ENCODE assay signal across 8 mouse cellular contexts in the genomic region with DNA sequence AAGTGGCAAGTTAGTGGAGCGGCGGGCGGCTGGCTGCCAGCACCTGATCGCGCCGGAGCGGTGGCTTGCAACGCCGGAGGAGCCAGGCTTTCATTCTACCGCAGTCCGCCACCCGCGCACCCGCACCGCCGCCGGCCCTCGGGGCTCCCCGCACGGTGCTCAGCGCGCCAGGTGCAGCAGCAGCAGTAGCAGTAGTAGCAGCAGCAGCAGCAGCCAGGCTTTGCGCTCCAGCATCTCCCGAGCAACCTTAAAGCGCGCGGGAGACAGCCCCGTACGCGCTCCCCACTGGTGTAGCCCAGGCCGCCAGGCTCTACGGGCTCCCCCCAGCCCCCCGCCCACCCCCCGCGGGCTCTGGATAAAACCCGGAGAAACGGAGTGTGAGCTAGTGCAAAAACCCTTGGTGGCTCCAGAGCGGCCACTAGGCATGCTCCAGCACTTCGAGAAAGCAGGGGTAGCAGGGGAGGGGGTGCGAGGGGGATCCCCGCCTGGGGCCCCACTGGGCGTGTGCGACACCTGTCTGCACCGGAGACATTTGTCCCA. TPM values are rescaled to one million over a fixed set of nuclear protein-coding genes. Genes with fewer than 3 reads are reported as not detected.
DNase-seq lines count a peak whose midpoint lies in the region; ATAC-seq lines count a peak whose summit lies in the region.

No protein-coding gene starts in this region.

- H3K36me3 ChIP-seq in lung, embryonic 15.5 days = no peaks in the 10 kb centered on the region
- no peaks in the 10 kb centered on the region for H3K36me3 ChIP-seq in hindbrain, embryonic 16.5 days (ENCODE audit: control insufficient read depth, insufficient read depth, low read length)
- H3K36me3 ChIP-seq in limb, embryonic 13.5 days = no peaks in the 10 kb centered on the region

- no peak for DNase-seq in lung, adult 18-20 months
- DNase-seq in embryo, embryonic 11 days = peak; percentile 50
- DNase-seq in retina, postnatal 7 days (ENCODE audit: low read depth, low spot score) = peak; percentile 23
- DNase-seq in Muller cell, postnatal 12 days (ENCODE audit: inconsistent ontology term) = no peak
- no peak for DNase-seq in heart, postnatal 36 days

- H3K9me3 ChIP-seq in lung, embryonic 15.5 days = no peaks in the 10 kb centered on the region
- H3K9me3 ChIP-seq in hindbrain, embryonic 16.5 days (ENCODE audit: control insufficient read depth, low read length) = no peaks in the 10 kb centered on the region
- no peaks in the 10 kb centered on the region for H3K9me3 ChIP-seq in limb, embryonic 13.5 days

- no peak overlapping the region for H3K9ac ChIP-seq in lung, embryonic 15.5 days
- peak overlapping the region; percentile 80 for H3K9ac ChIP-seq in hindbrain, embryonic 16.5 days (ENCODE audit: low read depth, low read length)
- H3K9ac ChIP-seq in limb, embryonic 13.5 days = peak overlapping the region; percentile 56

- H3K4me3 ChIP-seq in lung, embryonic 15.5 days = peak overlapping the region; percentile 34
- peak overlapping the region; percentile 76 for H3K4me3 ChIP-seq in hindbrain, embryonic 16.5 days (ENCODE audit: low read length)
- H3K4me3 ChIP-seq in limb, embryonic 13.5 days = peak overlapping the region; percentile 48

- whole genome bisulfite sequencing in lung, embryonic 15.5 days = 1% methylated on average over 35 of the region's 44 CpGs
- WGBS in hindbrain, embryonic 16.5 days = under 1% methylated on average over 44 of the region's 44 CpGs
- WGBS in limb, embryonic 13.5 days = under 1% methylated on average over 44 of the region's 44 CpGs

- 0 out of 2 replicates have a peak, but pooled peaks have one; percentile 35 for ATAC-seq in lung, embryonic 15.5 days (ENCODE audit: borderline replicate concordance, extremely low read depth, low FRiP score, low TSS enrichment)
- peak; percentile 94 for ATAC-seq in hindbrain, embryonic 16.5 days
- ATAC-seq in limb, embryonic 13.5 days (ENCODE audit: low FRiP score, low read depth) = peak; percentile 70

- H3K27me3 ChIP-seq in lung, embryonic 15.5 days = peaks cover 44% of the 10 kb centered on the region
- H3K27me3 ChIP-seq in hindbrain, embryonic 16.5 days (replicated peaks; ENCODE audit: control insufficient read depth, insufficient read depth, low read length) = no peaks in the 10 kb centered on the region
- H3K27me3 ChIP-seq in limb, embryonic 13.5 days = peaks cover 65% of the 10 kb centered on the region

- intact Hi-C loops in heart, postnatal 36 days (cut with DNase I) = no loop called here

- H3K27ac ChIP-seq in lung, embryonic 15.5 days = no peak overlapping the region
- H3K27ac ChIP-seq in hindbrain, embryonic 16.5 days (ENCODE audit: low read depth, low read length) = peak overlapping the region; percentile 89
- H3K27ac ChIP-seq in limb, embryonic 13.5 days = no peak overlapping the region

- peak overlapping the region; percentile 63 for H3K4me2 ChIP-seq in lung, embryonic 15.5 days
- peak overlapping the region; percentile 75 for H3K4me2 ChIP-seq in hindbrain, embryonic 16.5 days (ENCODE audit: low read length)
- H3K4me2 ChIP-seq in limb, embryonic 13.5 days (replicated peaks) = peak overlapping the region; percentile 89

- H3K4me1 ChIP-seq in lung, embryonic 15.5 days = no peaks in the 10 kb centered on the region
- H3K4me1 ChIP-seq in hindbrain, embryonic 16.5 days (ENCODE audit: control insufficient read depth, insufficient read depth, low read depth, low read length) = no peaks in the 10 kb centered on the region
- H3K4me1 ChIP-seq in limb, embryonic 13.5 days = peaks cover 10% of the 10 kb centered on the region

RNA-seq across cellular contexts. Expression of a gene that starts 0.5 kb away (rescaled TPM):
- polyA plus RNA-seq in lung, embryonic 15.5 days (2015; fragmentation: Nextera tagmentation; extraction: Ambion mirVana) = 0.07 TPM in 1 of 2 replicates, not detected in the other
- polyA plus RNA-seq in hindbrain, embryonic 16.5 days (2015; fragmentation: Nextera tagmentation; extraction: Ambion mirVana) = 24.2 and 24.9 TPM in 2 replicates
- polyA plus RNA-seq in limb, embryonic 13.5 days (2015; fragmentation: Nextera tagmentation; extraction: Ambion mirVana) = 0.22 and 0.29 TPM in 2 replicates
- total RNA-seq in heart, postnatal 36 days (2021) = not detected

Comparison
In these comparisons a context has a peak if more than half of its experiments do, and no peak if none do; other contexts are left out.
1. ATAC-seq: peak in every context shown above with its lines; median percentile 94 in hindbrain, embryonic 16.5 days; 70 in limb, embryonic 13.5 days; 35 in lung, embryonic 15.5 days.
2. DNase-seq: peak in embryo, embryonic 11 days (single experiment) and retina, postnatal 7 days (single experiment); none in lung, adult 18-20 months (0 of 2), Muller cell, postnatal 12 days (single experiment) and heart, postnatal 36 days (0 of 2).
3. RNA of a gene that starts 0.5 kb away (polyA plus RNA-seq): 24.2 to 24.9 TPM in hindbrain, embryonic 16.5 days; 0.22 to 0.29 TPM in limb, embryonic 13.5 days and 0.07 TPM in lung, embryonic 15.5 days; every median in the first group is over 10 times any median in the second.
4. Peak in every context shown above with its lines, with median percentiles within 50 percentile points of each other: H3K4me2 ChIP-seq and H3K4me3 ChIP-seq.